Mouse (Mus musculus): ENCODE measurements at regions not wholly inside any gene's neighbourhood (a gene's known extent, or its start where the extent isn't known, plus 50 kb on each side); places are given as distances from the start of the nearest gene placed in this dataset.

- TF ChIP-seq CTCF (IDR thresholded peaks at IDR 0.05; ENCODE audit: control insufficient read depth, insufficient read depth, insufficient replicate concordance, low read depth, low read length) (no peak), POLR2A (IDR thresholded peaks at IDR 0.05; ENCODE audit: control insufficient read depth, low read depth, low read length) (no peak)
These were observed 70.6 kb upstream of the Nectin1 start for GRCm38 (mm10) chr9:43673171-43673680.
